In genomic region chr11:120307566-120308430, GRCm38 (mm10) we compare ENCODE assay signal across 8 mouse cellular contexts. TPM values are rescaled to one million over a fixed set of nuclear protein-coding genes. Genes with fewer than 3 reads are reported as not detected.
DNase-seq lines count a peak whose midpoint lies in the region; ATAC-seq lines count a peak whose summit lies in the region.

No protein-coding gene starts in this region.

- WGBS in hindbrain, embryonic 14.5 days = 6% methylated on average over 19 of the region's 19 CpGs

- H3K9me3 ChIP-seq in hindbrain, embryonic 14.5 days (ENCODE audit: control insufficient read depth, low read length) = no peaks in the 10 kb centered on the region

- H3K4me2 ChIP-seq in hindbrain, embryonic 14.5 days (replicated peaks) = no peak overlapping the region; the same call in 1 of the 2 replicates

- H3K4me3 ChIP-seq in hindbrain, embryonic 14.5 days (replicated peaks; ENCODE audit: low read length) = no peak overlapping the region

- no peak overlapping the region for H3K9ac ChIP-seq in hindbrain, embryonic 14.5 days

- 0 out of 2 replicates have a peak, but pooled peaks cover 2% of the 10 kb centered on the region for H3K27me3 ChIP-seq in hindbrain, embryonic 14.5 days (ENCODE audit: control insufficient read depth, insufficient read depth, low read length)

- H3K27ac ChIP-seq in hindbrain, embryonic 14.5 days = no peak overlapping the region

- no peaks in the 10 kb centered on the region for H3K36me3 ChIP-seq in hindbrain, embryonic 14.5 days (replicated peaks; ENCODE audit: control insufficient read depth, insufficient read depth)

- peaks cover 46% of the 10 kb centered on the region for H3K4me1 ChIP-seq in hindbrain, embryonic 14.5 days (replicated peaks; ENCODE audit: control insufficient read depth, insufficient read depth, low read length)

- DNase-seq in MEL-GATA-1-ER (ENCODE audit: extremely low read depth, low read depth) = peak; percentile 67
- peak; percentile 96 for DNase-seq in cerebellum, adult 8-10 months
- peak; percentile 98 for DNase-seq in frontal cortex, postnatal 25 days (ENCODE audit: low spot score in 2 of 2)
- peak; percentile 96 for DNase-seq in hindbrain, embryonic 14.5 days (ENCODE audit: low spot score)
- peak; percentile 94 to 95 for DNase-seq in layer of hippocampus, postnatal 36 days
- DNase-seq in lung, postnatal 4 days = peak; percentile 94 to 97
- peak; percentile 98 to 99 for DNase-seq in right cerebral cortex, adult 2 months (ENCODE audit: low spot score in 2 of 2)
- peak; percentile 91 for DNase-seq in urinary bladder, postnatal 10 days (ENCODE audit: low spot score)

- ATAC-seq in hindbrain, embryonic 14.5 days (ENCODE audit: low FRiP score) = no peak

RNA-seq across cellular contexts. Expression of gene Actg1, which starts 40.5 kb away (rescaled TPM):
- polyA plus RNA-seq in hindbrain, embryonic 14.5 days (2014; fragmentation: Nextera tagmentation; extraction: Ambion mirVana) = 4,053 and 4,080 TPM in 2 replicates
- 1,000 to 10,000 TPM; 1,262 to 1,401 TPM for total RNA-seq in layer of hippocampus, postnatal 36 days (2021)

RNA-seq across cellular contexts. Expression of gene Fscn2, which starts 53.5 kb away (rescaled TPM):
- polyA plus RNA-seq in hindbrain, embryonic 14.5 days (2014; fragmentation: Nextera tagmentation; extraction: Ambion mirVana) = 1.6 and 2.2 TPM in 2 replicates
- 1 to 10 TPM in 1 of 2 experiments, not detected in 1; 1.0 TPM for total RNA-seq in layer of hippocampus, postnatal 36 days (2021)
